Mouse (Mus musculus): ENCODE measurements around the gene Fkbpl. TPM values are rescaled to one million over a fixed set of nuclear protein-coding genes. Genes with fewer than 3 reads are reported as not detected.
A peak's percentile ranks its signal among the peaks of the same experiment; 100 is the strongest.

Gene Fkbpl
- polyA plus RNA-seq, 1 experiment from 2014 or later: 17.9 TPM

DNA sequence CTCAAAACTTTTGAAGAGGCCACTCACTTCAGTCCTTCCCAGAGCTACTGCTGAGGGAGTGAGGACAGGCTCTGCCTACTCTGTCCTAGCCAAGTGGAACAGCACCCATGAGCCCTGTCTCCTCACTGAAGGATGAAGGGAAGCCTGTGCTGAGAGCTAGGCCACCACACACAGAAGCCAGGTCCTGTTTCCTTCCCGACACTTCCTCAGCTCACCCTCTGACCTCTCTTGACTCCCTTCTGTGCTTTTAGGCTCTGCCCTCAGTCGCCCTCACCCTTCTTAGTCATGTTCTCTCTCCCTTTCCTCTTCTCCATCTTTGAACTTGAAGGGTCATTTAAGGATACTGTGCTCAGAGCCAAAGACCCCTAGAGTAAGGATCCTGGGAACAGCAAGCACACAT lies 12.7 kb downstream of the Fkbpl start:
- no peak overlapping the region for H3K27ac ChIP-seq (ENCODE audit: low read length)
- peaks cover 13% of the 10 kb centered on the region for H3K36me3 ChIP-seq (ENCODE audit: control insufficient read depth, insufficient read depth, low read length)
- H3K4me2 ChIP-seq (ENCODE audit: low read length): no peak overlapping the region
- H3K9me3 ChIP-seq (replicated peaks; ENCODE audit: control insufficient read depth, low read length, poor library complexity, severe bottlenecking): no peaks in the 10 kb centered on the region
- ATAC-seq: no peak
- H3K4me1 ChIP-seq (ENCODE audit: control insufficient read depth, insufficient read depth, low read length): no peaks in the 10 kb centered on the region
- H3K4me3 ChIP-seq (ENCODE audit: low read depth, low read length): no peak overlapping the region
- H3K9ac ChIP-seq (ENCODE audit: low read depth, low read length): no peak overlapping the region
- H3K27me3 ChIP-seq (ENCODE audit: control insufficient read depth, insufficient read depth, low read depth, low read length): peaks cover 14% of the 10 kb centered on the region
- WGBS: 46% methylated on average over 2 of the region's 2 CpGs

DNA sequence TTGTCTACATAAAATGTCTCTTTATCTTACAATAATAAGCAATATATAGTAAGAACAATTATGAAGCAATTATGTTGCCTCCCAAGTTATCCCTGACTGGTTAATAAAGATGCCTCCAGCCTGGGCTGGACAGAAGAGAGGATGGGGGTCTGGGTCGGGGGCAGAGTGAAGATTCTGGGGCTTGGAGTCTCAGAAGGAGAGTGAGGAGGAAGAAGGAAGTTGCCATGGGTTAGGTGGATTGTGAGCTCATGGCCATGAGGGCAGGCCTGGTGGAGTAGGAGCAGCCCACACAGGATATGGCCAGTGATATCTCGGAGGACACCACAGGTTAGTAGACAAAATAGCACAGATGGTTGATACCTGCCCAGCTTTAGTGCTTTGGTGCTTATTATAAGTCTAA lies 13.6 kb downstream of the Fkbpl start:
- no peak overlapping the region for H3K27ac ChIP-seq (ENCODE audit: low read length)
- peaks cover 14% of the 10 kb centered on the region for H3K27me3 ChIP-seq (ENCODE audit: control insufficient read depth, insufficient read depth, low read depth, low read length)
- peaks cover 7% of the 10 kb centered on the region for H3K36me3 ChIP-seq (ENCODE audit: control insufficient read depth, insufficient read depth, low read length)
- ATAC-seq: no peak
- H3K9me3 ChIP-seq (replicated peaks; ENCODE audit: control insufficient read depth, low read length, poor library complexity, severe bottlenecking): no peaks in the 10 kb centered on the region
- H3K9ac ChIP-seq (ENCODE audit: low read depth, low read length): no peak overlapping the region
- no peak overlapping the region for H3K4me2 ChIP-seq (ENCODE audit: low read length)
- WGBS: 84% methylated on average over 2 of the region's 2 CpGs
- H3K4me3 ChIP-seq (ENCODE audit: low read depth, low read length): no peak overlapping the region
- no peaks in the 10 kb centered on the region for H3K4me1 ChIP-seq (ENCODE audit: control insufficient read depth, insufficient read depth, low read length)

DNA sequence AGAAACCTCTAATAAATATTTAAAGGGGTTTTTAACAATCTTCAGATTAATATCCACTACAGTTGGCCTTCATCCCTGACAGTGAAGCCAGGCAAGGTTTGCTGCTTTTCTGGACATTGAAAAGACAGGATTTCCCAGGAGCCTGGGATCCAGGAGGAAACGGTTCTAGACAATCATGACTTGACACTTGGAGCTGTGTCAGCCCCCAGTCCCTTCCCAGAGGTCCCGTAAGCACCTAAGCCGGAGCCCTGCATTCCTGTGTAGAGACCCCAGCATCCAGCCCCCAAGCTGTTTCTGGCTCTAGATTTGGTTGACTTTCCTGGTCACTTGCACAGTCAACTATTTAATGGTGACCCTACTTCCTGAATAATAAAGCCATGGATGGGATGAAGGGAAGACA lies 14.0 kb downstream of the Fkbpl start:
- H3K4me2 ChIP-seq (ENCODE audit: low read length): no peak overlapping the region
- no peak for ATAC-seq
- 84% methylated on average over 3 of the region's 3 CpGs for WGBS

GRCm38 (mm10) chr17:34659181-34659896 lies 14.8 kb downstream of the Fkbpl start:
- H3K36me3 ChIP-seq (ENCODE audit: control insufficient read depth, insufficient read depth, low read length): no peaks in the 10 kb centered on the region
- no peak overlapping the region for H3K27ac ChIP-seq (ENCODE audit: low read length)
- no peaks in the 10 kb centered on the region for H3K4me1 ChIP-seq (ENCODE audit: control insufficient read depth, insufficient read depth, low read length)
- 69% methylated on average over 12 of the region's 12 CpGs for WGBS
- no peak overlapping the region for H3K4me3 ChIP-seq (ENCODE audit: low read depth, low read length)
- H3K4me2 ChIP-seq (ENCODE audit: low read length): no peak overlapping the region
- H3K9ac ChIP-seq (ENCODE audit: low read depth, low read length): no peak overlapping the region
- no peaks in the 10 kb centered on the region for H3K9me3 ChIP-seq (replicated peaks; ENCODE audit: control insufficient read depth, low read length, poor library complexity, severe bottlenecking)
- ATAC-seq: no peak
- H3K27me3 ChIP-seq (ENCODE audit: control insufficient read depth, insufficient read depth, low read depth, low read length): peaks cover 14% of the 10 kb centered on the region

More for the DNA sequence above, 14.0 kb downstream of the Fkbpl start:
- no peak overlapping the region for H3K4me3 ChIP-seq (ENCODE audit: low read depth, low read length)
- peaks cover 4% of the 10 kb centered on the region for H3K36me3 ChIP-seq (ENCODE audit: control insufficient read depth, insufficient read depth, low read length)
- no peak overlapping the region for H3K27ac ChIP-seq (ENCODE audit: low read length)
- peaks cover 14% of the 10 kb centered on the region for H3K27me3 ChIP-seq (ENCODE audit: control insufficient read depth, insufficient read depth, low read depth, low read length)
- H3K9ac ChIP-seq (ENCODE audit: low read depth, low read length): no peak overlapping the region
- H3K9me3 ChIP-seq (replicated peaks; ENCODE audit: control insufficient read depth, low read length, poor library complexity, severe bottlenecking): no peaks in the 10 kb centered on the region
- H3K4me1 ChIP-seq (ENCODE audit: control insufficient read depth, insufficient read depth, low read length): no peaks in the 10 kb centered on the region

DNA sequence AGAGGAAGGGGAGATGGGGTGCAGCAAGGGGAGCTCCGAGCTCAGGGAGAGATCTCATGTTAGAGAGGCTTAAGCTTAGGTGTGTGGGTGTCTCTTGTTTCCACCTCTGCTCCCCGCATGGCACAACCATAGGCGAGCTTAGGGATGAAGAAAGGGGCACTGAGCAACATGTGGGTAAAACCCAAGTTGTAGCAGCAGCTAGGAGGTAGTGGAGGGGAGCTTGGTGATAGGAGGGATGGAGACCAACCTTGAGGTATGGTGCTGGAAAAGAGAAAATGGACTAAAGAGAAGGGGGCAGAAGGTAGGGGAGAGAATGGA lies 15.3 kb downstream of the Fkbpl start:
- Histone ChIP-seq H3K27ac (ENCODE audit: low read length) (no peak overlapping the region), H3K4me3 (ENCODE audit: low read depth, low read length) (no peak overlapping the region), H3K9ac (ENCODE audit: low read depth, low read length) (no peak overlapping the region), H3K4me2 (ENCODE audit: low read length) (no peak overlapping the region), H3K9me3 (replicated peaks; ENCODE audit: control insufficient read depth, low read length, poor library complexity, severe bottlenecking) (no peaks in the 10 kb centered on the region), H3K36me3 (ENCODE audit: control insufficient read depth, insufficient read depth, low read length) (no peaks in the 10 kb centered on the region), H3K4me1 (ENCODE audit: control insufficient read depth, insufficient read depth, low read length) (no peaks in the 10 kb centered on the region), H3K27me3 (ENCODE audit: control insufficient read depth, insufficient read depth, low read depth, low read length) (peaks cover 14% of the 10 kb centered on the region)
- ATAC-seq: no peak
- 68% methylated on average over 3 of the region's 3 CpGs for WGBS

- no peaks in the 10 kb centered on the region for H3K36me3 ChIP-seq (ENCODE audit: control insufficient read depth, insufficient read depth, low read length)
- H3K4me3 ChIP-seq (ENCODE audit: low read depth, low read length): no peak overlapping the region
- ATAC-seq: no peak
- H3K4me2 ChIP-seq (ENCODE audit: low read length): no peak overlapping the region
- peaks cover 14% of the 10 kb centered on the region for H3K27me3 ChIP-seq (ENCODE audit: control insufficient read depth, insufficient read depth, low read depth, low read length)
- H3K9ac ChIP-seq (ENCODE audit: low read depth, low read length): no peak overlapping the region
- H3K27ac ChIP-seq (ENCODE audit: low read length): no peak overlapping the region
- 38% methylated on average over 10 of the region's 11 CpGs for WGBS
- H3K4me1 ChIP-seq (ENCODE audit: control insufficient read depth, insufficient read depth, low read length): no peaks in the 10 kb centered on the region
- no peaks in the 10 kb centered on the region for H3K9me3 ChIP-seq (replicated peaks; ENCODE audit: control insufficient read depth, low read length, poor library complexity, severe bottlenecking)
These were observed 15.8 kb downstream of the Fkbpl start for GRCm38 (mm10) chr17:34660259-34660820.

DNA sequence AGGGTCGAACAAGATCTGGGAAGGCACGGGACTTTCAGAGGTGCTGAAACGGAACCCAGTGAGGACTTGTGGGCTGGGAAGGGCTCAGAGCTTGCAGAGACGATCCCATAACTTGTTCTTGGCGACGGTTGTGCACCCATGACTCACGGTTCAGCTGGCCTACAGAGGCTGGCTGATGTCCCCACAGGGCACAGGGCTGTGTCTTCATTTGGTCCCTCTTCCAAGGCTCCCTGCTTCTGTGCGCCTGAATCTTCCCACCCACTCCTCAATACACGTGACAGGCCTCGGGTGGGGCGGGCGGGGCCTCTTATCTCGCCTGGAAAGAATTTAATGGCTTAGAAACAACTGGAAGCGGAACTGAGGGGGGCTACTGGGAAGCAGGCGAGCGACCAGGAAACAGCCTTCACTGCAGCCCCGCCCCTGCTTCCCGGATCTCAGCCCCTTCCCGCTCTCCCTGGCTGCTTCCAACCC lies 16.6 kb downstream of the Fkbpl start:
- no peaks in the 10 kb centered on the region for H3K9me3 ChIP-seq (replicated peaks; ENCODE audit: control insufficient read depth, low read length, poor library complexity, severe bottlenecking)
- H3K27me3 ChIP-seq (ENCODE audit: control insufficient read depth, insufficient read depth, low read depth, low read length): peaks cover 14% of the 10 kb centered on the region
- no peak overlapping the region for H3K4me3 ChIP-seq (ENCODE audit: low read depth, low read length)
- no peak overlapping the region for H3K27ac ChIP-seq (ENCODE audit: low read length)
- peak overlapping the region; percentile 37 for H3K4me2 ChIP-seq (ENCODE audit: low read length)
- H3K4me1 ChIP-seq (ENCODE audit: control insufficient read depth, insufficient read depth, low read length): no peaks in the 10 kb centered on the region
- H3K36me3 ChIP-seq (ENCODE audit: control insufficient read depth, insufficient read depth, low read length): no peaks in the 10 kb centered on the region
- WGBS: 9% methylated on average over 19 of the region's 19 CpGs
- no peak for ATAC-seq
- no peak overlapping the region for H3K9ac ChIP-seq (ENCODE audit: low read depth, low read length)

GRCm38 (mm10) chr17:34662468-34662867 lies 17.9 kb downstream of the Fkbpl start:
- H3K4me2 ChIP-seq (ENCODE audit: low read length): no peak overlapping the region
- H3K9ac ChIP-seq (ENCODE audit: low read depth, low read length): no peak overlapping the region
- no peak overlapping the region for H3K4me3 ChIP-seq (ENCODE audit: low read depth, low read length)
- no peak for ATAC-seq
- H3K4me1 ChIP-seq (ENCODE audit: control insufficient read depth, insufficient read depth, low read length): no peaks in the 10 kb centered on the region
- peaks cover 14% of the 10 kb centered on the region for H3K27me3 ChIP-seq (ENCODE audit: control insufficient read depth, insufficient read depth, low read depth, low read length)
- H3K27ac ChIP-seq (ENCODE audit: low read length): no peak overlapping the region
- H3K36me3 ChIP-seq (ENCODE audit: control insufficient read depth, insufficient read depth, low read length): no peaks in the 10 kb centered on the region
- no peaks in the 10 kb centered on the region for H3K9me3 ChIP-seq (replicated peaks; ENCODE audit: control insufficient read depth, low read length, poor library complexity, severe bottlenecking)
- WGBS: 88% methylated on average over 1 of the region's 1 CpGs

DNA sequence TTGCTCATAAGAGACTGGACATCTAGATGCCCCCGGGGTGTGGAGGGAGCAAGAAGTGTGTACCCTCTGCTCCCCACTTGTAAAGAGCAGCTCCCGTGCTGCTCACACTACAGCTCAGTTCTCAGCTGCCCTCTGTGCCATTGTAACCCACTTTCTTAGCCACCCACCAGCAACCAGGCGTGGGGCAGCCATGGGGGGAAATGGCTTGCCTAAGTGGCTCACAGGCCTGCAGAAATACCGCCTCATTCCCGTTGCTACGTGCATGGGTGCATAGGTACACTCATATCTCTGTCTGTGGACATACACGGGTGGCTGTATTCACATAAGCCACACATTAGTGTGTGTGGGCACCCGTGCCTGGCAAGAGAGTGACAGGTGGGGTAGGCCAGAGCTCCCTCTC lies 18.4 kb downstream of the Fkbpl start:
- Histone ChIP-seq H3K4me2 (ENCODE audit: low read length) (no peak overlapping the region), H3K4me3 (ENCODE audit: low read depth, low read length) (no peak overlapping the region), H3K27ac (ENCODE audit: low read length) (no peak overlapping the region), H3K36me3 (ENCODE audit: control insufficient read depth, insufficient read depth, low read length) (no peaks in the 10 kb centered on the region), H3K9me3 (replicated peaks; ENCODE audit: control insufficient read depth, low read length, poor library complexity, severe bottlenecking) (no peaks in the 10 kb centered on the region), H3K9ac (ENCODE audit: low read depth, low read length) (no peak overlapping the region), H3K4me1 (ENCODE audit: control insufficient read depth, insufficient read depth, low read length) (no peaks in the 10 kb centered on the region), H3K27me3 (ENCODE audit: control insufficient read depth, insufficient read depth, low read depth, low read length) (peaks cover 14% of the 10 kb centered on the region)
- 88% methylated on average over 8 of the region's 8 CpGs for WGBS
- no peak for ATAC-seq

Measured in midbrain, embryonic 16.5 days (tissue).